Mouse (Mus musculus) thymus, adult 2 months (tissue): ENCODE measurements around the gene Tmem240.

Experiments
- CTCF ChIP-seq: fragments of 200-500 bp; IDR thresholded peaks from 2 replicates; pipeline ENCODE4 v1.5.1; 2012; ENCODE audit warnings: mild to moderate bottlenecking, control low read depth, low read length, moderate library complexity, borderline replicate concordance; ENCODE audit not compliant: control insufficient read depth, poor library complexity, insufficient read depth; ENCODE audit errors: extremely low read depth
- POLR2A ChIP-seq: fragments of 200-500 bp; IDR thresholded peaks from 2 replicates; pipeline ENCODE4 v1.6.1; 2012; ENCODE audit warnings: mild to moderate bottlenecking, low read length, control low read depth, moderate library complexity; ENCODE audit not compliant: control insufficient read depth, poor library complexity, insufficient read depth; ENCODE audit errors: extremely low read depth

DNA sequence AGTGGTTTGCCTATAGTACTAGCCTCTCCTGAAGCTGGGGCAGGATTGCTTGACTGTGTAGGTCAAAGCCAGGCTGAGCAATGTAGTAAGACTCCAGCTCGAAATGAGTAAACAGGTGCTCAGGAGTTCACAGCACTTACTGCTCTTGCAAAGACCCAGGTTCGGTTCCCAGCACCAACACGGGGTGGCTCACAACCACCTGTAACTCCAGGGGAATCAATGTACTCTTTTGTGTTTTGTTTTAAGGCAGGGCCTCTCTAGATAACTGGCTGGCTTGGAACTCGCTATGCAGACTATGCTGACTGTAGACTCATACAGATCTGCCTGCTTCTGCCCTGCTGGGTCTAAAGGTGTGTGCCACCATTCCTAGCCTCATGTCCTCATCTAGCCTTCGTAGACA is 8.1 kb downstream of the Tmem240 start:
- TF ChIP-seq CTCF: no peak
- TF ChIP-seq POLR2A: no peak
